Mouse (Mus musculus) liver, embryonic 14.5 days (tissue): ENCODE measurements around the gene Alg3. TPM values are rescaled to one million over a fixed set of nuclear protein-coding genes. Genes with fewer than 3 reads are reported as not detected.
A peak's percentile ranks its signal among the peaks of the same experiment; 100 is the strongest.

Experiments used
- ATAC-seq: fragments of 200-750 bp; cut with Nextera tagmentation; 2 replicates; pipeline ENCODE4 v1.8.0; 2017; ENCODE audit warnings: moderate number of reproducible peaks, mild to moderate bottlenecking, moderate library complexity; ENCODE audit not compliant: insufficient read depth
- DNase-seq, 3 experiments: peaks; one replicate each; pipeline ENCODE4 v3.0.0-alpha.2; 2012 to 2013; ENCODE audit warnings: low read depth in 3 of 3, low spot score in 3 of 3
- H3K27ac ChIP-seq: fragments of 300-500 bp; sonication (generic); 2 replicates; pipeline ENCODE4 v1.5.1; 2014; ENCODE audit warnings: moderate library complexity, mild to moderate bottlenecking, control low read depth, inconsistent platforms
- H3K27me3 ChIP-seq: fragments of 300-500 bp; sonication (generic); 2 replicates; pipeline ENCODE4 v1.6.1; 2014; ENCODE audit warnings: mild to moderate bottlenecking, low read length, moderate library complexity; ENCODE audit not compliant: control insufficient read depth, insufficient read depth
- H3K36me3 ChIP-seq: fragments of 300-500 bp; sonication (generic); replicated peaks from 2 replicates; pipeline ENCODE4 v1.6.1; 2014; ENCODE audit warnings: low read depth; ENCODE audit not compliant: control insufficient read depth, insufficient read depth
- H3K4me1 ChIP-seq, 2 experiments: fragments of 200-500 bp in 1 of 2; fragments of 300-500 bp in 1 of 2; sonication (generic) in 1 of 2; replicated peaks; 2 replicates each; pipeline ENCODE4 v1.6.1; 2012 to 2014; ENCODE audit warnings: antibody characterized with exemption in 1 of 2, inconsistent platforms in 1 of 2, low read length in 1 of 2; ENCODE audit not compliant: control insufficient read depth in 2 of 2, insufficient read depth in 2 of 2
- H3K4me2 ChIP-seq: fragments of 300-500 bp; sonication (generic); 2 replicates; pipeline ENCODE4 v1.6.1; 2014; ENCODE audit warnings: low read depth, mild to moderate bottlenecking, control low read depth, moderate library complexity
- H3K4me3 ChIP-seq, 2 experiments: fragments of 200-500 bp in 1 of 2; fragments of 300-500 bp in 1 of 2; sonication (generic) in 1 of 2; 2 replicates each; pipeline ENCODE4 v1.5.1; 2012 to 2014; ENCODE audit warnings: low read depth in 2 of 2, low read length in 2 of 2, mild to moderate bottlenecking in 2 of 2, control low read depth in 1 of 2, inconsistent platforms in 1 of 2, moderate library complexity in 1 of 2; ENCODE audit not compliant: insufficient read depth in 1 of 2
- H3K9ac ChIP-seq: fragments of 300-500 bp; sonication (generic); replicated peaks from 2 replicates; pipeline ENCODE4 v1.6.1; 2014; ENCODE audit warnings: mild to moderate bottlenecking, control low read depth, moderate library complexity
- H3K9me3 ChIP-seq: fragments of 300-500 bp; sonication (generic); 2 replicates; pipeline ENCODE4 v1.6.1; 2016; ENCODE audit warnings: low read length, mixed read lengths; ENCODE audit not compliant: control insufficient read depth
- CTCF ChIP-seq: IDR thresholded peaks from 2 replicates; pipeline ENCODE4 v1.5.1; 2016; ENCODE audit warnings: antibody characterized with exemption, low read depth, control low read depth
- EP300 ChIP-seq: IDR thresholded peaks from 2 replicates; pipeline ENCODE4 v1.6.1; 2016; ENCODE audit warnings: antibody characterized with exemption, low read depth
- WGBS: fragments of 180-500 bp; shearing (Covaris S2); extraction: QIAGEN DNeasy Blood & Tissue Kit; methylation state at CpG from one replicate; pipeline ENCODE4 v1.1.7; 2014; ENCODE audit not compliant: insufficient replicate concordance; 5-methylcytosine and 5-hydroxymethylcytosine counted together
- polyA plus RNA-seq, 2 experiments: library from polyadenylated mRNA; depleted of rRNA in 1 of 2; stranded (reverse) in 1 of 2; unstranded in 1 of 2; fragments of >200 nt; fragmentation: Nextera tagmentation in 1 of 2; extraction: Ambion mirVana in 1 of 2; gene quantifications; 2 replicates each; pipeline versions ENCODE4 v1.2.1 to v1.2.3; 2012 to 2014

Alg3 gene
- polyA plus RNA-seq, 2 experiments = 9.3 to 21.7 TPM

DNA sequence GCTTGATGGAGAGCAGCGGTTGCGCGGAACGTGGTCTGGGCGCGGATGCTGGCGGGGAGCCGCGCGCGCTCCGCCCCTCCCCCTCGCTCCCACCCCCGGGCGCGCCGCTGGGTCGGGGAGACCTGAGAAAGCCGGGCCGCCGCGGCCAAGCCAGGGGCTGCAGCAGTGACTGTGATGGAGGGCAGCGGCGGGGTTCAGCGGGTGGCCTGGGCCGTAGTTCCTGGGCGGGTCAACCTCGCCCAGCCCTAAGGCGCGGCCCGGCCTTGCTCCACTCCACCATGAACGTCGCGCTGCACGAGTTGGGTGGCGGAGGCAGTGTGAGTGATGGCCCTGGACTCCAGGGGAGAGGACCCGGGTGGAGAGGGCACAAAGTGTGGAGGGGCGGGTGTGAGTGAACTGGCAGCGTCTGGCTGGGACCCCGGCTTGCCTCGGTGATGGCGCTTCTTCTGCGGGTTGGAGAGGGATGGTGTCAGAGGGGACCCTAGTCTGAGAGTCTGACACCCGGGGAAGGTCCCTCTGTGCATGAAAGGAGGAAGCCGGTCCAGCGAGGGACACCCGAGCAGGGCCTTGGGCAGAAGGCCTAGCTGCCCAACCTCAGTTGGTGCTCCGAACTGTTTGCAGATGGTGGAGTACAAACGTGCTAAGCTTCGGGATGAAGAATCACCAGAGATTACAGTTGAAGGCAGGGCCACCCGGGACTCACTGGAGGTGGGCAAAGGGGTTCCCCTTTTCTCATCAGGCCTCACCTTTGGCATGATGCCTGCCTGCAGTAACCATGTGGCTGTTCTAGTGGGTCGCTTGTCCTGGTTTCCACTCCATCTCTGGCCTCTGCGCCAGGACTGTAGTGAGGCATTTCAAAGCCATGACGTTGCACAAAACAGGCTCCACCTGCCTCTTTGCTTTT lies 18.4 kb upstream of the Alg3 start, which contains the start of gene Ece2:
Gene Ece2, plus strand, starts transcription at position 98 of the 904 bp plus-strand sequence.
- DNase-seq (no peak), ATAC-seq (no peak)
- no peak for TF ChIP-seq CTCF
- TF ChIP-seq EP300 = no peak
- peaks cover 27% of the 10 kb centered on the region for H3K27me3 ChIP-seq
- no peaks in the 10 kb centered on the region for H3K9me3 ChIP-seq
- no peak within 1 kb of the TSS for H3K9ac ChIP-seq
- H3K4me3 ChIP-seq = peak within 1 kb of the TSS in 1 of 2 experiments; percentile 41; a peak in 2 of 4 replicates
- H3K36me3 ChIP-seq = no peaks in the 10 kb centered on the region
- WGBS = 12% methylated on average over 54 of the region's 54 CpGs
- peak within 1 kb of the TSS; percentile 53 for H3K4me2 ChIP-seq
- no peak within 1 kb of the TSS for H3K27ac ChIP-seq
- H3K4me1 ChIP-seq = no peaks in the 10 kb centered on the region

DNA sequence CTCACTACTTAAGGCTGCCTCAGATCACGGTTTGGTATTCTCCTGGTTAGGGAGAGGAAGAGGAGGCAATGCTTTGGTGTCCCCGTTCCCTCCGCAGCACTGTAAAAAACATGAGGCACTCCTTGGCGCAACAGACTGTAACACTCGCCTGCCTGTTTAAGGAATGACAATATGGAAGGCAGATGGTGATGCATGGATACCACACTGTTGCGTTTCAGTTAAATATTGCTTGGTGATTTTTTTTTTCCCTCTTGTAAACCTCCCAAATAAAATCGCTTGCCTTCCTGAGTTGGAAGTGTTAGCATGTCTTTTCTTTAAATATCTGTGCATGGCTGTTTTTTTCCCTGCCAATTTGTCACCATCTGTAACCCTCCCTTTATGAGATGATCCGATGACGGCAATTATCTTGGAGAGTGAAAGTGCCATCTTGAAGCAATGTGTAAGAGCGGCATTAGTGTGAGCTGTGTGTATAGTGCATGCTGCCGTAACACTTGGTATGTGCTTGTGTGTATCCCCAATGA lies 17.4 kb upstream of the Alg3 start:
- Histone ChIP-seq H3K36me3 (no peaks in the 10 kb centered on the region), H3K4me2 (no peak overlapping the region), H3K27ac (no peak overlapping the region), H3K9ac (no peak overlapping the region), H3K27me3 (peaks cover 27% of the 10 kb centered on the region), H3K9me3 (no peaks in the 10 kb centered on the region), H3K4me3 (no peak overlapping the region), H3K4me1 (no peaks in the 10 kb centered on the region)
- 56% methylated on average over 11 of the region's 11 CpGs for WGBS
- TF ChIP-seq CTCF (no peak), EP300 (no peak)
- DNase-seq = no peak
- no peak for ATAC-seq

DNA sequence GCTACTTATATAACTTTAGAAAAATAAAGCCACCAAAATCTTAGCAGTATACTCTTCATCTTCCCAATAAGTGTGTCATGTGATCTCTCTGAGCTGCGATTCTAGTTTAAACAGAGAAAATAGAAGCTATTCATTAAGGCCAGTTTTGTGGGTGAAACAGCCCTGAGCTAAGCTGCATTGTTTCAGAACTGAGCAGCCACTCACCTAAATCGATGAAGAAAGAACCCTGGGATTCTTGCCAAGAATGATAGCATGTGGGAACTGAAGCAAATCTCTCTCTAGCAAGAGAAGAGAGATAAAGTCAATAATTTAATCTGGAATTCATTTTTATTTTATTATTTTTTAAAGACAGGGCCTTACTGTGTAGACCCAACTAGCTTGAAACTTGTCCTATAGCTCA lies 11.7 kb upstream of the Alg3 start:
- Histone ChIP-seq H3K9me3 (no peaks in the 10 kb centered on the region), H3K36me3 (no peaks in the 10 kb centered on the region), H3K4me3 (no peak overlapping the region), H3K9ac (no peak overlapping the region), H3K27me3 (peaks cover 53% of the 10 kb centered on the region), H3K4me2 (no peak overlapping the region), H3K4me1 (peaks cover 0 to 4% of the 10 kb centered on the region in 2 experiments; a peak in 2 of 4 replicates), H3K27ac (no peak overlapping the region)
- DNase-seq = no peak
- TF ChIP-seq EP300 = no peak
- no peak for TF ChIP-seq CTCF
- WGBS = 52% methylated on average over 2 of the region's 2 CpGs
- ATAC-seq = no peak

DNA sequence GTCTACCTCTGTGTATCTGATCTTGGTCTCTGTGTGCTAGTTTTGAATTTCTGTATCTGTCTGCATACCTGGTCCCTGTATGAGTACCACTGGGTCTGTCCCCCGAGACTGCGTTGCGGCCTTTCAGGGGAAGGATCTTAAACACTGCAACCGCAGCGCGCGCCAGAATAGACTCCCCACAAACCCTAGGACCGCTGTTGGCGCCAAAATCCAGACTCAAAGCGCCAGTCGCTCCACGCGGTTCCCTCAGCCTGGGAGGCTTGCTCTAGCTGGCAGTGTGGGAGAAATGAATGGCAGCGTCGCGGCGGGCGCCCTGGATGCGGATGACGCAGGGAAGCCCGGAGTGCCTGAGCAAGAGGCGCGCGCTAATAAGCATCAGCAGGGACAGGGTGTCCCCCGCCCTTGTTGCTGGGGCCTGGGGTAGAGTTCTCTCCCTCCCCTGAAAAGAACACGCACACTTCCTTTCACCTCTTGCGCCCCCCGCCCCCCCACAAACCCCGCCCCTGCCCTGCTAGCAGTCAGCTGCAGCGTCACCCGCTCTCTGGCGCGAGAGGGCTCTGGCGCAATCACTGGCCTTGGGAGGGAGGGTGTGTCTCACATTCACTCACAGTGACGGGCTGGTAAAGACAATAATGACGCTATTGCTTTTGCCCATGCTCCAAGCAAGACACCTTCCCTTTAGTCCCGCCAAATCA lies 10.6 kb upstream of the Alg3 start:
- H3K4me2 ChIP-seq = peak overlapping the region; percentile 92
- H3K27me3 ChIP-seq = peaks cover 53% of the 10 kb centered on the region
- under 1% methylated on average over 37 of the region's 37 CpGs for WGBS
- no peak for TF ChIP-seq CTCF
- no peak for TF ChIP-seq EP300
- no peaks in the 10 kb centered on the region for H3K36me3 ChIP-seq
- peak; percentile 47; the same call in 1 of the 2 replicates for ATAC-seq
- peak in 2 of 3 experiments; percentile 38 to 49 for DNase-seq
- no peak overlapping the region for H3K27ac ChIP-seq
- no peak overlapping the region for H3K9ac ChIP-seq
- H3K4me1 ChIP-seq = peaks cover 0 to 4% of the 10 kb centered on the region in 2 experiments; a peak in 2 of 4 replicates
- H3K4me3 ChIP-seq = peak overlapping the region; percentile 65 to 66
- H3K9me3 ChIP-seq = no peaks in the 10 kb centered on the region
